Mouse (Mus musculus) E14TG2a.4 (cell line): ENCODE measurements around the gene Tut1.

Experiments
- CTCF ChIP-seq: conservative IDR thresholded peaks from 2 replicates; pipeline ENCODE4 v1.5.1; 2014; ENCODE audit warnings: low read length
- NANOG ChIP-seq: IDR thresholded peaks from 2 replicates; pipeline ENCODE4 v1.6.1; 2014; ENCODE audit warnings: borderline replicate concordance, low read length, mixed read lengths
- POU5F1 ChIP-seq: IDR thresholded peaks from 2 replicates; pipeline ENCODE4 v1.6.1; 2014; ENCODE audit warnings: low read length, borderline replicate concordance

DNA sequence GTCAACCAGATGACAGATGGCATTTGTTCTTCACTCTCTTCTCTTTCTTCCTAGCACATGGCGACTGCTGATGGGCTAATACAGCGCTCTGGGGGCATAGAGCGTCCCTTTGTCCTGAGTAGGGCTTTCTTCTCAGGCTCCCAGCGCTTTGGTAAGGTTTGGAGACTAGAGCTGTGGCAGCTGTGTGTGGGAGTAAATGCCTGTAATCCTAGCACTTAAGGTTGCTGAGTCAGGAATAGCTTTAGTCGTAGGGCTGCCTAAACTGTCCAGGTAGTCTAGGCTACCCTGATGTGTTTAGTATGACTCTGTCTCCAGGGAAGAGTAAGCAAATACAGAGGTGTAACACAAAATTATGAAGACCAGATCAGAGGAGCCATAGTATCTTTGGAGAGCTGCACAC lies 41.8 kb upstream of the Tut1 start:
- TF ChIP-seq CTCF (no peak), NANOG (no peak), POU5F1 (no peak)
